Mouse (Mus musculus) stomach, postnatal 0 days (tissue): ENCODE measurements around the gene 1700001P01Rik. TPM values are rescaled to one million over a fixed set of nuclear protein-coding genes. Genes with fewer than 3 reads are reported as not detected.

ENCODE experiments used
- ATAC-seq: fragments of 200-750 bp; cut with Nextera tagmentation; 2 replicates; pipeline ENCODE4 v1.8.0; 2017; ENCODE audit not compliant: low FRiP score, low TSS enrichment
- DNase-seq: peaks from one replicate; pipeline ENCODE4 v3.0.0-alpha.2; 2016; ENCODE audit warnings: low spot score
- H3K27ac ChIP-seq: fragments of 300-500 bp; sonication (generic); replicated peaks from 2 replicates; pipeline ENCODE4 v1.5.1; 2014; ENCODE audit warnings: mild to moderate bottlenecking, control low read depth
- H3K27me3 ChIP-seq: fragments of 300-500 bp; sonication (generic); 2 replicates; pipeline ENCODE4 v1.6.1; 2014; ENCODE audit warnings: low read length; ENCODE audit not compliant: control insufficient read depth, insufficient read depth
- H3K36me3 ChIP-seq: fragments of 300-500 bp; sonication (generic); 2 replicates; pipeline ENCODE4 v1.6.1; 2014; ENCODE audit warnings: low read length, mixed read lengths; ENCODE audit not compliant: control insufficient read depth, insufficient read depth
- H3K4me1 ChIP-seq: fragments of 300-500 bp; sonication (generic); replicated peaks from 2 replicates; pipeline ENCODE4 v1.6.1; 2014; ENCODE audit warnings: antibody characterized with exemption; ENCODE audit not compliant: control insufficient read depth, insufficient read depth
- H3K4me2 ChIP-seq: fragments of 300-500 bp; sonication (generic); replicated peaks from 2 replicates; pipeline ENCODE4 v1.6.1; 2014; ENCODE audit warnings: low read depth, mild to moderate bottlenecking, control low read depth, moderate library complexity
- H3K4me3 ChIP-seq: fragments of 300-500 bp; sonication (generic); 2 replicates; pipeline ENCODE4 v1.5.1; 2014; ENCODE audit warnings: low read depth, low read length, control low read depth
- H3K9ac ChIP-seq: fragments of 300-500 bp; sonication (generic); 2 replicates; pipeline ENCODE4 v1.6.1; 2014; ENCODE audit warnings: mild to moderate bottlenecking, low read length, control low read depth, mixed read lengths
- H3K9me3 ChIP-seq: fragments of 300-500 bp; sonication (generic); 2 replicates; pipeline ENCODE4 v1.6.1; 2016; ENCODE audit warnings: low read length; ENCODE audit not compliant: control insufficient read depth
- CTCF ChIP-seq: IDR thresholded peaks from 2 replicates; pipeline ENCODE4 v1.5.1; 2016; ENCODE audit warnings: antibody characterized with exemption, low read depth, mild to moderate bottlenecking, moderate library complexity
- EP300 ChIP-seq: optimal IDR thresholded peaks from 2 replicates; pipeline ENCODE3; 2016; ENCODE audit warnings: antibody characterized with exemption
- WGBS: fragments of 180-500 bp; shearing (Covaris S2); extraction: QIAGEN DNeasy Blood & Tissue Kit; methylation state at CpG from one replicate; pipeline ENCODE4 v1.1.7; 2014; 5-methylcytosine and 5-hydroxymethylcytosine counted together
- polyA plus RNA-seq: library from polyadenylated mRNA; unstranded; fragments of >200 nt; fragmentation: Nextera tagmentation; extraction: Ambion mirVana; gene quantifications from 2 replicates; pipeline ENCODE4 v1.2.1, GENCODE M21; 2015

Gene 1700001P01Rik
- polyA plus RNA-seq, 1 experiment from 2014 or later: not detected

DNA sequence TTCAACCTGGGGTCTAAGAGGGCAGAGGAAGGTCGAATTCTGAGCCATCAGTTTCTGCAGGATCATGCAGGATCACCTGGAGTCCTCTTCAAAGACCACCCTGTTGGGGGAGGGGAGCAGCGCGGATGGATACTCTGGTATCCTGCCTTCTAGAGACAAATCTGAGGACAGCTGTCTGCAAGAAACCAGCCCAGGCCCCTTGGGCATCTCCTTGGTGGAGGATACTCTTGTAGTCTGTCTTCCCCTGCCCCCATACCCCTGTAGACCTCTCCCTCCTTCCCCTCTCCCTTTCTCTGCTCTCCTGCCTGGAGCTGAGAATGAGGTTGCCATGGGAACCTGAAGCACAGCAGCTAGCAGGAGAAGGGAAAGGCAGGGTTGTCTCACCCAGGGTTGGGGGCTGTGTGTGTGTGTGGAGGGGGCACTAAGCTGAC lies 36.8 kb upstream of the 1700001P01Rik start:
- Histone ChIP-seq H3K27ac (peak overlapping the region; percentile 42), H3K9ac (peak overlapping the region; percentile 23; the same call in 1 of the 2 replicates), H3K9me3 (no peaks in the 10 kb centered on the region), H3K4me3 (no peak overlapping the region), H3K27me3 (no peaks in the 10 kb centered on the region), H3K36me3 (0 out of 2 replicates have a peak, but pooled peaks cover 5% of the 10 kb centered on the region), H3K4me2 (peak overlapping the region; percentile 14; the same call in 1 of the 2 replicates), H3K4me1 (peaks cover 31% of the 10 kb centered on the region)
- TF ChIP-seq EP300 (no peak), CTCF (no peak)
- DNase-seq: no peak
- 34% methylated on average over 3 of the region's 3 CpGs for WGBS
- no peak for ATAC-seq

DNA sequence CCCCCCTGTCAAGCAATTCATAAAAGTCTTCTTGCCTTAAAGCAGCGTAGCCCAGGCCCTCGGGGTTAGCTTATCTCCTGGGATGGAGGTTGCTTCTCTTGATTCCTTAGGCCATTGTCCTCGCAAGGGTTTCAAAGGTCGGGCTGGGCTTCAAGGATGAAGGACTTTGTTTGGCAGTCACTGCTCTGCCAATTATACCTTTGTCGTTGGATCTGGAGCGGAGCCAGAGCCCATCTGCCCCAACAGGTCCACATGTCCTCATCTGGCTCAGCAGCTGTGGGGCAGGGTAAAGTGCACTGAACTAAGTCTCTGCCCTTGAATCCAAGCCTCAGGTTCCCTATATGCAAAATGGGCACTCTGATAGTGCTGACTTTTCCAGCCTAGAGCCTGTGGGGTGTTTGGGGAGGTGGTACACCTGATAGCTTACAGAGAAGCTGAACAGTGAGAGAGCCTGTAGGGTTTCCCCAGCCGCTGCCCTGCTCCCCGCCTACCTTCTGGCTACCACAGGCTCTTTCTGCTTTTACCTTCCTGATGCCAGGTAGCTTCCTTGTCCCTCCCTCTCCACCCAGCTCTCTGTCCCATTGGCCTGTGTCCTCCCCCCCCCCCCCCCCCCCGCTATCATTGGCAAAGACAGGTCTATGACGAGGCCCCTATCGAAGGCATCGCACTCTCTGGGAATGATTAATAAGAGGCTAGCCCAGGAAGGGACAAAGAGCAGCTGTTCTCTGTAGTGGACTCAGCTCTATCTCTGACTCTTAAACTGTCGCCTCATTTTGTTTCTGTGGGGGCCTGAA lies 36.0 kb upstream of the 1700001P01Rik start:
- Histone ChIP-seq H3K27ac (peak overlapping the region; percentile 77), H3K4me1 (peaks cover 28% of the 10 kb centered on the region), H3K9ac (no peak overlapping the region), H3K4me2 (0 out of 2 replicates have a peak overlapping the region, but pooled peaks have one; percentile 1), H3K27me3 (no peaks in the 10 kb centered on the region), H3K36me3 (peaks cover 8% of the 10 kb centered on the region; the same call in 1 of the 2 replicates), H3K9me3 (no peaks in the 10 kb centered on the region), H3K4me3 (no peak overlapping the region)
- ATAC-seq: peak; percentile 56
- WGBS: 22% methylated on average over 12 of the region's 13 CpGs
- TF ChIP-seq CTCF (no peak), EP300 (no peak)
- DNase-seq: peak; percentile 81

DNA sequence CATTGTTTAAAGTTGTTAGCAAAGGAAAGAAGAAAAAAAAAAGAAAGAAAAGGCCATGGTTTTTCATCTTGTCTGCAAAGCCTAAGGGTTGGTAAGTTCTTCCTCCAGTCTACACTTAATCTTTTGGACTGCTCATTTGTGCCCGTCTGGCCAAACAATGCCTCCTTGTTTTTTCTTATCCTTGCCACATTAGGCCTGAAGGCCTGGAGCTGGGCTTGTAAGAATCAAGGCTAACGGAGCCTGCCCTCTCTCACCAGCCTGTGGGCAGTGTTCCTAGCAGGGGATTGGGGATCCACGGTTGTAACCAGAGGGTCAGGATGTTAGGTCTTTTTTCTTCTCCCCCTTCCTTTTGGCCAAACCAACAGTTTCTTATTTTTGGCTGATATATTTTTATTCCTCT lies 35.3 kb upstream of the 1700001P01Rik start:
- H3K4me3 ChIP-seq: no peak overlapping the region
- peaks cover 33% of the 10 kb centered on the region for H3K4me1 ChIP-seq
- no peak overlapping the region for H3K9ac ChIP-seq
- no peaks in the 10 kb centered on the region for H3K9me3 ChIP-seq
- peaks cover 6% of the 10 kb centered on the region; the same call in 1 of the 2 replicates for H3K36me3 ChIP-seq
- WGBS: 41% methylated on average over 3 of the region's 3 CpGs
- no peaks in the 10 kb centered on the region for H3K27me3 ChIP-seq
- H3K4me2 ChIP-seq: no peak overlapping the region
- no peak for TF ChIP-seq EP300
- TF ChIP-seq CTCF: no peak
- DNase-seq (no peak), ATAC-seq (no peak)
- H3K27ac ChIP-seq: peak overlapping the region; percentile 77

DNA sequence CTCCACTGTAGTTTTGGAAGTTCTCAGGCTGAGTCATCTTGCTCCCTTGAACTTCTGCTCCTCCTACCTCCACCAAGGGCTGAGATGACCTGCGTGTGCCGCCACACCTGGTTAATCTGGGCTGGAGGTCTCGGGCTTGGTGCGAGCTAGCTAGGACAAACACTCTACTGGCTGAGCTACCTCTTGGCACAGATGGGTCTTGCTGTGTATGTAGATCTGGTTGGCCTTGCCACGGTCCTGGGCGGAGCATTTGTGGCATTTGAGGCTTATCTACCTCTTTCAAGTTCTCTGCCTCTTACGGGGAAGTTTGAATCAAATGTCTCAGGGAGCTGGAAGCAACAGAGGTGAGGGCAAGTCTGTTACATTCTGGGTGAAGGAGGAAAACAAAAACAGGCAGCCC lies 34.6 kb upstream of the 1700001P01Rik start:
- DNase-seq (peak; percentile 88), ATAC-seq (peak; percentile 81)
- Histone ChIP-seq H3K4me3 (no peak overlapping the region), H3K4me2 (no peak overlapping the region), H3K9ac (no peak overlapping the region), H3K9me3 (no peaks in the 10 kb centered on the region), H3K36me3 (peaks cover 6% of the 10 kb centered on the region; the same call in 1 of the 2 replicates), H3K27me3 (no peaks in the 10 kb centered on the region), H3K4me1 (peaks cover 37% of the 10 kb centered on the region), H3K27ac (peak overlapping the region; percentile 77)
- 40% methylated on average over 7 of the region's 7 CpGs for WGBS
- TF ChIP-seq EP300: no peak
- no peak for TF ChIP-seq CTCF

- DNase-seq: no peak
- Histone ChIP-seq H3K9ac (0 out of 2 replicates have a peak overlapping the region, but pooled peaks have one; percentile 41), H3K4me2 (no peak overlapping the region)
These were observed 33.8 kb upstream of the 1700001P01Rik start for GRCm38 (mm10) chr11:97809235-97810121.

More at GRCm38 (mm10) chr11:97809235-97810121, 33.8 kb upstream of the 1700001P01Rik start:
- no peak for ATAC-seq
- H3K9me3 ChIP-seq: no peaks in the 10 kb centered on the region
- H3K27ac ChIP-seq: peak overlapping the region; percentile 77
- H3K4me1 ChIP-seq: peaks cover 46% of the 10 kb centered on the region
- TF ChIP-seq EP300 (no peak), CTCF (no peak)
- no peaks in the 10 kb centered on the region for H3K27me3 ChIP-seq
- H3K36me3 ChIP-seq: peaks cover 6% of the 10 kb centered on the region; the same call in 1 of the 2 replicates
- H3K4me3 ChIP-seq: no peak overlapping the region
- WGBS: 46% methylated on average over 7 of the region's 7 CpGs
